ENCODE assay signal across 18 mouse cellular contexts in genomic region chr6:38124207-38124835, GRCm38 (mm10). TPM values are rescaled to one million over a fixed set of nuclear protein-coding genes. Genes with fewer than 3 reads are reported as not detected.
DNase-seq lines count a peak whose midpoint lies in the region; ATAC-seq and TF ChIP-seq lines count a peak whose summit lies in the region.
"Had no signal": no experiment of that assay in that cellular context is flagged by ENCODE, and none has a peak within 500 bp of the region (broad histone marks: within the 10 kb centered on the region; RNA-seq: fewer than 3 reads in every experiment).

TSS of gene Atp6v0a4 (minus strand) at chr6:38124586.

- no peak for TF ChIP-seq CTCF in gastrocnemius, adult 2 months (IDR thresholded peaks at IDR 0.05)

- H3K9me3 ChIP-seq in embryonic facial prominence, embryonic 10.5 days, result no peaks in the 10 kb centered on the region
- no peaks in the 10 kb centered on the region for H3K9me3 ChIP-seq in kidney, embryonic 14.5 days (ENCODE audit: control insufficient read depth, low read length)
- H3K9me3 ChIP-seq in limb, embryonic 14.5 days (ENCODE audit: control insufficient read depth, low read length), result no peaks in the 10 kb centered on the region
- H3K9me3 ChIP-seq: midbrain, embryonic 10.5 days had no signal

- TF ChIP-seq POLR2A in limb, embryonic 14.5 days (IDR thresholded peaks at IDR 0.05; ENCODE audit: borderline replicate concordance, extremely low read depth, insufficient read depth, insufficient read length), result no peak

- H3K4me3 ChIP-seq in gastrocnemius, adult 2 months, result peak within 1 kb of the TSS; percentile 23
- no peak within 1 kb of the TSS for H3K4me3 ChIP-seq in embryonic facial prominence, embryonic 10.5 days
- no peak within 1 kb of the TSS for H3K4me3 ChIP-seq in kidney, embryonic 14.5 days (ENCODE audit: low read length)
- no peak within 1 kb of the TSS for H3K4me3 ChIP-seq in limb, embryonic 14.5 days (replicated peaks; ENCODE audit: low read length)
- H3K4me3 ChIP-seq: midbrain, embryonic 10.5 days had no signal

- no peak for DNase-seq in gastrocnemius, adult 2 months
- DNase-seq in gastrocnemius, postnatal 10 days, result no peak
- DNase-seq in embryonic facial prominence, embryonic 10.5 days (ENCODE audit: low spot score), result no peak
- peak; percentile 7 for DNase-seq in limb, embryonic 14.5 days (ENCODE audit: low spot score)
- DNase-seq in cerebellum, adult 11 months, result no peak
- DNase-seq in cerebellum, postnatal 4 days (ENCODE audit: low spot score in 2 of 2), result no peak
- DNase-seq: adrenal gland, postnatal 10 days; cerebellum, postnatal 10 days; heart, adult 11 months; left cerebral cortex, postnatal 4 days; lung, embryonic 14.5 days had no signal

- intact Hi-C loops in gastrocnemius, adult 2 months (cut with DNase I), result no loop called here

- 87% methylated on average over 7 of the region's 7 CpGs for WGBS in embryonic facial prominence, embryonic 10.5 days
- 65% methylated on average over 7 of the region's 7 CpGs for WGBS in kidney, embryonic 14.5 days
- 50% methylated on average over 7 of the region's 7 CpGs for WGBS in limb, embryonic 14.5 days

- no peak within 1 kb of the TSS for H3K27ac ChIP-seq in gastrocnemius, adult 2 months
- H3K27ac ChIP-seq in embryonic facial prominence, embryonic 10.5 days (replicated peaks), result 0 out of 2 replicates have a peak within 1 kb of the TSS, but pooled peaks have one; percentile 3
- H3K27ac ChIP-seq in kidney, embryonic 14.5 days (ENCODE audit: low read depth, low read length), result peak within 1 kb of the TSS; percentile 24; the same call in 1 of the 2 replicates
- no peak within 1 kb of the TSS for H3K27ac ChIP-seq in limb, embryonic 14.5 days (replicated peaks; ENCODE audit: low read depth, low read length)
- H3K27ac ChIP-seq: midbrain, embryonic 10.5 days had no signal

- peaks cover 54% of the 10 kb centered on the region for H3K36me3 ChIP-seq in embryonic facial prominence, embryonic 10.5 days (replicated peaks)
- peaks cover 15% of the 10 kb centered on the region for H3K36me3 ChIP-seq in kidney, embryonic 14.5 days (ENCODE audit: control insufficient read depth, insufficient read depth, low read length)
- peaks cover 30% of the 10 kb centered on the region for H3K36me3 ChIP-seq in limb, embryonic 14.5 days (ENCODE audit: control insufficient read depth, insufficient read depth, low read length)

- H3K9ac ChIP-seq in kidney, embryonic 14.5 days (ENCODE audit: low read depth, low read length), result no peak within 1 kb of the TSS
- H3K9ac ChIP-seq in limb, embryonic 14.5 days (ENCODE audit: low read depth, low read length, severe bottlenecking), result no peak within 1 kb of the TSS
- H3K9ac ChIP-seq: lung, embryonic 14.5 days had no signal

- H3K27me3 ChIP-seq in embryonic facial prominence, embryonic 10.5 days (replicated peaks; ENCODE audit: low read depth, poor library complexity, severe bottlenecking), result no peaks in the 10 kb centered on the region
- H3K27me3 ChIP-seq in kidney, embryonic 14.5 days (ENCODE audit: control insufficient read depth, insufficient read depth, low read length), result no peaks in the 10 kb centered on the region
- H3K27me3 ChIP-seq in limb, embryonic 14.5 days (ENCODE audit: control insufficient read depth, insufficient read depth, low read length), result no peaks in the 10 kb centered on the region

- H3K4me1 ChIP-seq in embryonic facial prominence, embryonic 10.5 days, result peaks cover 27% of the 10 kb centered on the region
- H3K4me1 ChIP-seq in kidney, embryonic 14.5 days (ENCODE audit: control insufficient read depth, insufficient read depth, low read length), result peaks cover 19% of the 10 kb centered on the region
- peaks cover 11% of the 10 kb centered on the region; the same call in 1 of the 2 replicates for H3K4me1 ChIP-seq in limb, embryonic 14.5 days (ENCODE audit: control insufficient read depth, insufficient read depth, low read length)

- no peak within 1 kb of the TSS for H3K4me2 ChIP-seq in kidney, embryonic 14.5 days (replicated peaks; ENCODE audit: low read depth, low read length)
- no peak within 1 kb of the TSS for H3K4me2 ChIP-seq in limb, embryonic 14.5 days (replicated peaks; ENCODE audit: low read depth, low read length, severe bottlenecking)
- H3K4me2 ChIP-seq: lung, embryonic 14.5 days had no signal

- ATAC-seq in kidney, embryonic 14.5 days (ENCODE audit: low FRiP score, low TSS enrichment), result peak; percentile 37; the same call in 1 of the 2 replicates
- ATAC-seq in limb, embryonic 14.5 days (ENCODE audit: low FRiP score, low read depth), result no peak
- ATAC-seq in cerebellum, adult (ENCODE audit: insufficient number of reproducible peaks, low FRiP score, low TSS enrichment), result no peak
- ATAC-seq: hindbrain, embryonic 16.5 days had no signal

RNA-seq across cellular contexts. Expression of gene Atp6v0a4, which starts in this region (rescaled TPM):
- total RNA-seq in gastrocnemius, adult 2 months (2021), result under 1 TPM; 0.50 to 0.56 TPM
- 1 to 10 TPM; 1.8 to 2.3 TPM for total RNA-seq in gastrocnemius, postnatal 10 days (2021)
- 0.05 TPM in 2 replicates for polyA plus RNA-seq in embryonic facial prominence, embryonic 10.5 days (2016; fragmentation: Nextera tagmentation; extraction: Ambion mirVana)
- 2.6 and 3.0 TPM in 2 replicates for polyA plus RNA-seq in kidney, embryonic 14.5 days (2014; fragmentation: Nextera tagmentation; extraction: Ambion mirVana)
- polyA plus RNA-seq in limb, embryonic 14.5 days (2012; rRNA removed), result 1.9 and 2.2 TPM in 2 replicates
- polyA plus RNA-seq in limb, embryonic 14.5 days (2014; fragmentation: Nextera tagmentation; extraction: Ambion mirVana), result 1.4 and 1.8 TPM in 2 replicates
- polyA plus RNA-seq: embryonic facial prominence, embryonic 11.5 days; forebrain, embryonic 11.5 days; midbrain, embryonic 10.5 days; small intestine, adult 2 months had no signal

Comparison
In these comparisons a context has a peak if more than half of its experiments do, and no peak if none do; other contexts are left out.
1. H3K27ac ChIP-seq: peak in embryonic facial prominence, embryonic 10.5 days (single experiment) and kidney, embryonic 14.5 days (single experiment); none in gastrocnemius, adult 2 months (single experiment) and limb, embryonic 14.5 days (single experiment).